Mouse (Mus musculus) urinary bladder, adult 18-20 months (tissue): ENCODE measurements around the gene Armc10.
A peak's percentile ranks its signal among the peaks of the same experiment; 100 is the strongest.
"Not testable (repeated sequence)": the region's sequence is repeated elsewhere in the genome, so short reads cannot be mapped to it uniquely, and the experiment has no call there.

Source experiments
- DNase-seq, 2 experiments: peaks; one replicate each; pipeline ENCODE4 v3.0.0; 2022; ENCODE audit warnings: low spot score in 2 of 2, mixed read lengths in 2 of 2

Armc10 gene

GRCm38 (mm10) chr5:21645439-21646132 is at the start of gene Armc10, which contains the start of gene Fbxl13:
Gene Armc10 (plus strand): TSS chr5:21645813.
Gene Fbxl13 (minus strand): TSS chr5:21645634.
- peak; percentile 62 to 81 for DNase-seq

- DNase-seq, result not testable (repeated sequence)
These were observed 46.1 kb upstream of the Armc10 start for GRCm38 (mm10) chr5:21599536-21599935.

- no peak for DNase-seq
These were observed 45.7 kb upstream of the Armc10 start for GRCm38 (mm10) chr5:21599961-21600360.

GRCm38 (mm10) chr5:21605936-21606335 is 39.7 kb upstream of the Armc10 start:
- DNase-seq, result no peak

- no peak for DNase-seq
These were observed 37.0 kb upstream of the Armc10 start for GRCm38 (mm10) chr5:21608311-21609304.

GRCm38 (mm10) chr5:21610996-21611395 is 34.6 kb upstream of the Armc10 start:
- DNase-seq, result no peak

GRCm38 (mm10) chr5:21614299-21614698 is 31.3 kb upstream of the Armc10 start:
- DNase-seq, result not testable (repeated sequence)

GRCm38 (mm10) chr5:21616450-21617009 is 29.1 kb upstream of the Armc10 start:
- DNase-seq, result no peak

GRCm38 (mm10) chr5:21625916-21626315 is 19.7 kb upstream of the Armc10 start:
- DNase-seq, result no peak

- DNase-seq, result peak in 1 of 2 experiments; percentile 16
These were observed 4.7 kb upstream of the Armc10 start for GRCm38 (mm10) chr5:21640961-21641360.

GRCm38 (mm10) chr5:21643606-21644005 is 2.0 kb upstream of the Armc10 start:
- DNase-seq, result no peak

- DNase-seq, result no peak
These were observed 648 bp upstream of the Armc10 start for GRCm38 (mm10) chr5:21644891-21645438.

GRCm38 (mm10) chr5:21646133-21646491 is 499 bp downstream of the Armc10 start:
- DNase-seq, result no peak

GRCm38 (mm10) chr5:21650736-21651135 is 5.1 kb downstream of the Armc10 start:
- no peak for DNase-seq

GRCm38 (mm10) chr5:21651885-21652612 is 6.4 kb downstream of the Armc10 start:
- DNase-seq, result no peak

- DNase-seq, result no peak
These were observed 11.3 kb downstream of the Armc10 start for GRCm38 (mm10) chr5:21656912-21657311.

- DNase-seq, result no peak
These were observed 12.4 kb downstream of the Armc10 start for GRCm38 (mm10) chr5:21658038-21658437.

GRCm38 (mm10) chr5:21658623-21659395 is 13.2 kb downstream of the Armc10 start:
- peak; percentile 63 to 70 for DNase-seq

- no peak for DNase-seq
These were observed 15.2 kb downstream of the Armc10 start for GRCm38 (mm10) chr5:21660850-21661249.

- no peak for DNase-seq
These were observed 17.5 kb downstream of the Armc10 start for GRCm38 (mm10) chr5:21663081-21663480.
